Mouse (Mus musculus) limb, embryonic 15.5 days (tissue): ENCODE results near the gene Igf1r. TPM values are rescaled to one million over a fixed set of nuclear protein-coding genes. Genes with fewer than 3 reads are reported as not detected.

Source experiments
- ATAC-seq: fragments of 200-750 bp; cut with Nextera tagmentation; 2 replicates; pipeline ENCODE4 v1.8.0; 2017; ENCODE audit warnings: low read depth, moderate TSS enrichment; ENCODE audit not compliant: insufficient number of reproducible peaks, low FRiP score, low TSS enrichment
- H3K27ac ChIP-seq: fragments of 300-500 bp; sonication (generic); 2 replicates; pipeline ENCODE4 v1.5.1; 2015; ENCODE audit warnings: moderate library complexity, mild to moderate bottlenecking, inconsistent platforms
- H3K27me3 ChIP-seq: fragments of 300-500 bp; sonication (generic); 2 replicates; pipeline ENCODE4 v1.6.1; 2015; ENCODE audit warnings: inconsistent platforms
- H3K36me3 ChIP-seq: fragments of 300-500 bp; sonication (generic); 2 replicates; pipeline ENCODE4 v1.6.1; 2015; ENCODE audit warnings: inconsistent platforms
- H3K4me1 ChIP-seq: fragments of 300-500 bp; sonication (generic); 2 replicates; pipeline ENCODE4 v1.6.1; 2015; ENCODE audit warnings: inconsistent platforms
- H3K4me2 ChIP-seq: fragments of 300-500 bp; sonication (generic); 2 replicates; pipeline ENCODE4 v1.6.1; 2015; ENCODE audit warnings: mild to moderate bottlenecking, inconsistent platforms
- H3K4me3 ChIP-seq: fragments of 300-500 bp; sonication (generic); 2 replicates; pipeline ENCODE4 v1.5.1; 2015; ENCODE audit warnings: mild to moderate bottlenecking, inconsistent platforms
- H3K9ac ChIP-seq: fragments of 300-500 bp; sonication (generic); 2 replicates; pipeline ENCODE4 v1.6.1; 2015; ENCODE audit warnings: inconsistent platforms
- H3K9me3 ChIP-seq: fragments of 300-500 bp; sonication (generic); 2 replicates; pipeline ENCODE4 v1.6.1; 2016; ENCODE audit warnings: inconsistent platforms
- WGBS: fragments of 180-500 bp; shearing (Covaris S2); methylation state at CpG from one replicate; pipeline ENCODE4 v1.1.7; 2015; 5-methylcytosine and 5-hydroxymethylcytosine counted together
- polyA plus RNA-seq: library from polyadenylated mRNA; unstranded; fragments of >200 nt; fragmentation: Nextera tagmentation; extraction: Ambion mirVana; gene quantifications from 2 replicates; pipeline ENCODE4 v1.2.1, GENCODE M21; 2015

The Igf1r gene
- polyA plus RNA-seq, 1 experiment from 2014 or later = 26.3 TPM

GRCm38 (mm10) chr7:68257767-68258166 lies 305.1 kb downstream of the Igf1r start:
- H3K4me3 ChIP-seq = no peak overlapping the region
- ATAC-seq = no peak
- no peak overlapping the region for H3K27ac ChIP-seq
- WGBS = 52% methylated on average over 2 of the region's 2 CpGs
- no peak overlapping the region for H3K4me2 ChIP-seq
- peaks cover 10% of the 10 kb centered on the region for H3K4me1 ChIP-seq
- H3K27me3 ChIP-seq = no peaks in the 10 kb centered on the region
- no peaks in the 10 kb centered on the region for H3K9me3 ChIP-seq
- H3K9ac ChIP-seq = no peak overlapping the region
- H3K36me3 ChIP-seq = no peaks in the 10 kb centered on the region

GRCm38 (mm10) chr7:68258326-68259150 lies 305.9 kb downstream of the Igf1r start:
- Histone ChIP-seq H3K9ac (no peak overlapping the region), H3K4me3 (no peak overlapping the region), H3K27ac (peak overlapping the region; percentile 5; the same call in 1 of the 2 replicates), H3K9me3 (no peaks in the 10 kb centered on the region), H3K4me2 (no peak overlapping the region), H3K36me3 (no peaks in the 10 kb centered on the region), H3K4me1 (peaks cover 16% of the 10 kb centered on the region), H3K27me3 (no peaks in the 10 kb centered on the region)
- WGBS = 75% methylated on average over 17 of the region's 17 CpGs
- no peak for ATAC-seq

- H3K9me3 ChIP-seq = no peaks in the 10 kb centered on the region
- 51% methylated on average over 6 of the region's 6 CpGs for WGBS
These were observed 307.0 kb downstream of the Igf1r start for GRCm38 (mm10) chr7:68259523-68260081.

GRCm38 (mm10) chr7:68262612-68263200 lies 310.1 kb downstream of the Igf1r start:
- Histone ChIP-seq H3K4me3 (no peak overlapping the region), H3K4me2 (no peak overlapping the region), H3K36me3 (no peaks in the 10 kb centered on the region), H3K9me3 (no peaks in the 10 kb centered on the region), H3K27ac (no peak overlapping the region; the same call in 1 of the 2 replicates), H3K9ac (no peak overlapping the region), H3K27me3 (peaks cover 8% of the 10 kb centered on the region; the same call in 1 of the 2 replicates), H3K4me1 (peaks cover 45% of the 10 kb centered on the region)
- ATAC-seq = no peak
- 18% methylated on average over 8 of the region's 8 CpGs for WGBS

More at GRCm38 (mm10) chr7:68259523-68260081, 307.0 kb downstream of the Igf1r start:
- H3K4me3 ChIP-seq = no peak overlapping the region
- no peak overlapping the region for H3K4me2 ChIP-seq
- no peak overlapping the region for H3K27ac ChIP-seq
- peaks cover 2% of the 10 kb centered on the region; the same call in 1 of the 2 replicates for H3K27me3 ChIP-seq
- ATAC-seq = no peak
- H3K9ac ChIP-seq = no peak overlapping the region
- peaks cover 26% of the 10 kb centered on the region for H3K4me1 ChIP-seq
- H3K36me3 ChIP-seq = no peaks in the 10 kb centered on the region

GRCm38 (mm10) chr7:68263346-68264027 lies 310.9 kb downstream of the Igf1r start:
- Histone ChIP-seq H3K27ac (peak overlapping the region; percentile 66), H3K4me2 (peak overlapping the region; percentile 59), H3K27me3 (peaks cover 8% of the 10 kb centered on the region; the same call in 1 of the 2 replicates), H3K9ac (no peak overlapping the region), H3K9me3 (no peaks in the 10 kb centered on the region), H3K36me3 (no peaks in the 10 kb centered on the region), H3K4me1 (peaks cover 40% of the 10 kb centered on the region), H3K4me3 (peak overlapping the region; percentile 30)
- 0 out of 2 replicates have a peak, but pooled peaks have one; percentile 50 for ATAC-seq
- 41% methylated on average over 8 of the region's 8 CpGs for WGBS

- ATAC-seq = 0 out of 2 replicates have a peak, but pooled peaks have one; percentile 66
- Histone ChIP-seq H3K9ac (no peak within 1 kb of the TSS), H3K4me3 (peak within 1 kb of the TSS; percentile 30), H3K9me3 (no peaks in the 10 kb centered on the region), H3K4me2 (peak within 1 kb of the TSS; percentile 59), H3K27ac (peak within 1 kb of the TSS; percentile 66), H3K4me1 (peaks cover 36% of the 10 kb centered on the region), H3K36me3 (no peaks in the 10 kb centered on the region), H3K27me3 (peaks cover 8% of the 10 kb centered on the region; the same call in 1 of the 2 replicates)
- 3% methylated on average over 25 of the region's 25 CpGs for WGBS
These were observed 311.4 kb downstream of the Igf1r start, which contains the start of gene Pgpep1l for GRCm38 (mm10) chr7:68264028-68264453. Pgpep1l (minus strand) TSS chr7:68264233.

GRCm38 (mm10) chr7:68264531-68264930 lies 311.9 kb downstream of the Igf1r start:
- H3K4me3 ChIP-seq = no peak overlapping the region
- H3K4me1 ChIP-seq = peaks cover 36% of the 10 kb centered on the region
- no peak for ATAC-seq

GRCm38 (mm10) chr7:68265391-68265790 lies 312.8 kb downstream of the Igf1r start:
- WGBS = 31% methylated on average over 7 of the region's 7 CpGs
- H3K9ac ChIP-seq = no peak overlapping the region
- peaks cover 36% of the 10 kb centered on the region for H3K4me1 ChIP-seq
- H3K36me3 ChIP-seq = no peaks in the 10 kb centered on the region
- no peaks in the 10 kb centered on the region for H3K9me3 ChIP-seq
- peaks cover 8% of the 10 kb centered on the region; the same call in 1 of the 2 replicates for H3K27me3 ChIP-seq
- H3K4me2 ChIP-seq = no peak overlapping the region
- no peak overlapping the region for H3K4me3 ChIP-seq
- no peak overlapping the region for H3K27ac ChIP-seq
- no peak for ATAC-seq

More at GRCm38 (mm10) chr7:68264531-68264930, 311.9 kb downstream of the Igf1r start:
- Histone ChIP-seq H3K9me3 (no peaks in the 10 kb centered on the region), H3K27ac (peak overlapping the region; percentile 66), H3K9ac (no peak overlapping the region), H3K27me3 (peaks cover 8% of the 10 kb centered on the region; the same call in 1 of the 2 replicates), H3K4me2 (peak overlapping the region; percentile 59), H3K36me3 (no peaks in the 10 kb centered on the region)
- WGBS = 8% methylated on average over 14 of the region's 14 CpGs

GRCm38 (mm10) chr7:68266691-68267090 lies 314.1 kb downstream of the Igf1r start:
- H3K27ac ChIP-seq = peak overlapping the region; percentile 51
- H3K36me3 ChIP-seq = no peaks in the 10 kb centered on the region
- H3K4me1 ChIP-seq = peaks cover 36% of the 10 kb centered on the region
- no peak for ATAC-seq
- WGBS = 5% methylated on average over 6 of the region's 6 CpGs
- no peak overlapping the region for H3K4me3 ChIP-seq
- H3K27me3 ChIP-seq = peaks cover 8% of the 10 kb centered on the region; the same call in 1 of the 2 replicates
- no peaks in the 10 kb centered on the region for H3K9me3 ChIP-seq
- no peak overlapping the region for H3K4me2 ChIP-seq
- H3K9ac ChIP-seq = no peak overlapping the region

GRCm38 (mm10) chr7:68270551-68270950 lies 317.9 kb downstream of the Igf1r start:
- Histone ChIP-seq H3K27ac (no peak overlapping the region), H3K36me3 (no peaks in the 10 kb centered on the region), H3K4me1 (peaks cover 16% of the 10 kb centered on the region), H3K27me3 (0 out of 2 replicates have a peak, but pooled peaks cover 2% of the 10 kb centered on the region), H3K4me3 (no peak overlapping the region), H3K9me3 (no peaks in the 10 kb centered on the region), H3K9ac (no peak overlapping the region), H3K4me2 (no peak overlapping the region)
- WGBS = 17% methylated on average over 4 of the region's 4 CpGs
- no peak for ATAC-seq

GRCm38 (mm10) chr7:68271816-68272215 lies 319.2 kb downstream of the Igf1r start:
- Histone ChIP-seq H3K27me3 (no peaks in the 10 kb centered on the region), H3K9me3 (no peaks in the 10 kb centered on the region), H3K36me3 (no peaks in the 10 kb centered on the region), H3K4me3 (no peak overlapping the region), H3K4me1 (peaks cover 16% of the 10 kb centered on the region), H3K27ac (no peak overlapping the region), H3K9ac (no peak overlapping the region), H3K4me2 (no peak overlapping the region)
- WGBS = 84% methylated on average over 6 of the region's 6 CpGs
- no peak for ATAC-seq
